Mouse (Mus musculus) heart, postnatal 0 days (tissue): ENCODE results near the gene Wfikkn2.

Experiments used
- CTCF ChIP-seq: IDR thresholded peaks from 2 replicates; pipeline ENCODE4 v1.5.1; 2016; ENCODE audit warnings: antibody characterized with exemption, control low read depth, low read depth
- EP300 ChIP-seq: IDR thresholded peaks from 2 replicates; pipeline ENCODE4 v1.6.1; 2016; ENCODE audit warnings: antibody characterized with exemption, low read depth

- no peak for TF ChIP-seq CTCF
- TF ChIP-seq EP300, result no peak
Observed at GRCm38 (mm10) chr11:94282291-94282690, 36.5 kb upstream of the Wfikkn2 start.
